Mouse (Mus musculus): ENCODE results near the gene Eif2s1.

GRCm38 (mm10) chr12:78868115-78868514 lies 6.5 kb downstream of the Eif2s1 start:
- TF ChIP-seq CTCF (IDR thresholded peaks at IDR 0.05; ENCODE audit: control insufficient read depth, insufficient read depth, insufficient read length) (no peak), MYOG (IDR thresholded peaks at IDR 0.05; ENCODE audit: control insufficient read depth, extremely low read depth, insufficient read length) (no peak), MAX (IDR thresholded peaks at IDR 0.05) (no peak)
